Mouse (Mus musculus) 3T3-L1 (cell line): ENCODE measurements around the gene Nol9.
"Not testable (repeated sequence)": the region's sequence is repeated elsewhere in the genome, so short reads cannot be mapped to it uniquely, and the experiment has no call there.

ENCODE experiments used
- DNase-seq: peaks from one replicate; pipeline ENCODE4 v3.0.0-alpha.2; 2015; ENCODE audit warnings: low read depth, low spot score

The Nol9 gene

DNA sequence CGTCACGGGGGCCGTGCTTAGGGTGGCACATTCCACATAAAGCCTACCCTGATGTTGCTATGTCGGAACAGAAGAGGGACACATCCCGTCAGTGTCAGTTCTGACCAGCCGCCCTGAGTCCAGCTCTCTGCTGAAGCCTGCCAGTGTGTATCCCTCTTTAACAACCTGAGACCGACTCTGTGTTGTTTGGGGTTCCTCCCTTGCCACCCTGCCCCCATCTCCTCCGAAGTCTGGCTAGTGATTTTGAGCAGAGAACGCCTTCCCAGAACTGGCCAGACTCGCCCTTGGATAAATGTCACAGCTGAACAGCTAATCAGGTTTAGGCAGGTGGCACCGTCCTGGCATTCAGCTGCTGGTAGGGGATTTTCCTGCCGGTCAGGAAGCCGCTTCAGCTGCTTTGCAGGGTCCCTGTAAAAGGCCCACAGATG is 28.4 kb upstream of the Nol9 start:
- no peak for DNase-seq

- DNase-seq, result no peak
These were observed 27.9 kb upstream of the Nol9 start for GRCm38 (mm10) chr4:152011171-152011760.

GRCm38 (mm10) chr4:152012109-152012508 is 27.0 kb upstream of the Nol9 start:
- no peak for DNase-seq

DNA sequence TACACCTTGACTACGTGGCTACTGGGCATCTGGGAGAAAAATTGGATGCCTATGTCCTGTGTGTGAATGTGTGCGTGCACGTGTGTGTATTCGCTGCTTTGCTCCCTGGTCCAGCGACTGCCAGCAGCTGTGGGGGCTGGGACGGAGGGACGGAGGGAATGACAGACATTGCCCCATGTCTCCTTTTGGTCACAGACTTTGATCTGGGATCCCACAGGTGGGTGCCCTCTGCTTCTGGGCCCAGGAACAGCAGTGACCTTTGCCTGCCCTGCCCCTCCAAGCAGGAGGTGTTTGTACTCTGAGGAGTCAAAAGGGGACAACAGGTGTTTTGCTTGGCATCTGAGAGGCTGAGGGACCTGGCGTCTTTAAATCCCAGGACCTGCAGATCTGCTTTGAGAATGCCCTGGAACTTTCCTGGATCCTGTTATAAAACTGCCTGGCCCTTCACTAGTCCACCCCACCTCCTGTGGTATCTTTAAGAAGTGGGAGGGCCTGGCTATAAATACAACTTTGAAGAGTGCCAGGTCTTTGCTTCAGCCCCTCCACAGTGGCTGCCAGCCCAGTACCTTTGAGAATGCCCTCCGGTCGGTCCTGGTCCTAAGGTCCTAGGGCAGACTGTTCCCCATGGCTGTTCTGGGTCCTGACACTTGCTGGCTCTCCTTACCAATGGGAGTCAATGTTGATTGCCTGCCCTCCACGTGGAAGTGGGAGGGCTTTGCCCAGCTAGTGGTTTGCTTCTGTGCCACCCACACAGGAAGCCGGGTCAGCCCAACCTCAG is 25.9 kb upstream of the Nol9 start:
- no peak for DNase-seq

GRCm38 (mm10) chr4:152019073-152019472 is 20.0 kb upstream of the Nol9 start:
- no peak for DNase-seq

DNA sequence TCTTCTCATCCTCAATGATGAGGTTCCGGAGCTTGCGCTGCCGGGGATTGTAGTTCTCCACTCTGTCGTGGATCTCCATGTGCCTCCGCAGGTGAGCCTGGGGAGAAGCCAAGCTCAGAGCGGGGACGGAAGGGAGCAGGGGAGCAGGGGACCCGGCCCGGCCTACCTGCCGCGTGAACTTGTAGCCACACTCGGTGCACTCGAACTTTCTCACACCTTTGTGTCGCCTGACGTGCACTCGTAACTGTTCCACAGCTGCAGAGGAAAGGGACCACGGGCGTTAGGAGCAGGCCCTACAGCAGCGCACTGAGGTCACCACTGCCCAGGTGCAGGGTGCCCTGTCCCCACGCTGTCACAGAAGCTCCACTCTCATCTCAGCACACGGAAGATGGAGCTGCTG is 19.1 kb upstream of the Nol9 start:
- no peak for DNase-seq

DNA sequence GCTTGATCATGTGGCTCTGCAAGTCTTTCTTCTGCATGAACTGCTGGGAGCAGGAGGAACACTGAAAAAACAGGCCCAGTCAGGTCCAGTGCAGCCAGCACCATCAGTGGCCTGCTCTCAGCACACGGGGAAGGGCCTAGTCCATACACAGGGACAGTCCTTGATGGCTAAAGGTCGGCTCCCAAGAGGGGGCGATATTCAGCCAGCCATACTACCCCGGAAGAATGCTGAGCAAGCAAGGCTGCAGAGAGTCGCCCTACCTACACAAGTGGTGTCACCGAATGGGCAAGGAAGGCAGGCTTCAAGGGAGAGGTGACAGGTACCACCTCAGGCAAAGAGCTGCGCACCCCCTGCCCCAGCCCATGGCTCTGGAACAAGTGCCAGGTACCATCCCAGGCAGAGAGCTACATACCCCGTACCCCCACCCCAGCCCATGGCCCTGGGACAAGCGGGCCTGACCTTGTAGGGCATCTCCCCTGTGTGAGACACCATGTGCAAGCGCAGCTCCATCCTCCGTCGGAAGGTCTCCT is 17.5 kb upstream of the Nol9 start:
- no peak for DNase-seq

DNA sequence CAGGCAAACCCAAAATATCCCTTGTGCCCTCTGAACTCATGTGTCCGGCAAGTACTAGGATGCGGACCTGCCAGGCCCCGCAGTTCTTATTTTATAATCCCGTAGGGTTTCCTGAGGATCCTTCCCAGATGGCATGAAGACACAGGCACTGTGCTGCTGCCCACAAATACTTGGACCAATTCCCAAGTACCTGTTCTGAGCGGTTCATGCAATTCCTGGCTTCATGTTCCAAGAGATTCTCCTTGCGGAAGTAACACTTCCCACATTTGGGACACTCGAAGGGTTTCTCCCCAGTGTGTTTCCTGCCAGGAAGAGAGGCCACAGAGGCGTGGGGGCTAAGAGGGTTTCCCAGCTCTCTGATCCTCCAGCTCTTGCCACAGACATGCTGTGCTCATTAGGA is 16.6 kb upstream of the Nol9 start:
- DNase-seq, result no peak

GRCm38 (mm10) chr4:152024525-152024924 is 14.6 kb upstream of the Nol9 start:
- no peak for DNase-seq

DNA sequence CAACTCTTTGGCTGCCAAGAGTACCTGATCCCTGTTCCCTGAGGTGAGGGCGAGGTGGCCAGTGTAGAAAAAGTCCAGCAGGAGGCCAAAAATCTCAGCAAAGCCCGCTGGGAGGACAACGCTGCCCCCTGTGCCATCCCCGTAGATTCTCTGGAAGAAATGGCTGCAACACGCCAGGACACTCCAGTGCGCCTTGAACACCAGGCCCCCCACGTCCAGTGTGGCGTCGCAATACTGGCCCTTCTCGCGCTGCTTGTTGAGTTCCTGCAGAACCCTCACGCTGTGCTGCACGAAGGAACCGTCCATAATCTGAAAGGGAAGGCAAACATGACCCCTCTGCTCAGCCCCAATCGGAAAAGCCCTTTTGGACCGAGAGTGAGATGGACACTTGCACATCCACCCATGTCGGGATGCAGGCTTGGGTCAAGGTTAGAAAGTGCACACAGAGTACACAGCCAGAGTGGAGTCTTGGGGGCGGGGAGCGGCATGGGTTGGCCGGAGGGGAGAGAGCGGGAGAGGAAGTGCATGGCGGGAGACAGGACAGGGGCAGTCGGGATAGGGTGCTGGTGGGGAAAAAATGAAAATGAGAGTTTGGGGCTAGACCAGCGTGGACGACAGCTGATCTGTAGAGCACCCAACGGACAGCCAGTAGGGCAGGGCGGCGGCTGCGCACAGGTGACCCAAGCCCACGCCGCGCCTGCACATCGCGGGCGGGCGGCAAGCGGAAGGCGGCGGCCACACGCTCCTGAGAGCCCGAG is 12.2 kb upstream of the Nol9 start:
- DNase-seq, result peak; percentile 51

DNA sequence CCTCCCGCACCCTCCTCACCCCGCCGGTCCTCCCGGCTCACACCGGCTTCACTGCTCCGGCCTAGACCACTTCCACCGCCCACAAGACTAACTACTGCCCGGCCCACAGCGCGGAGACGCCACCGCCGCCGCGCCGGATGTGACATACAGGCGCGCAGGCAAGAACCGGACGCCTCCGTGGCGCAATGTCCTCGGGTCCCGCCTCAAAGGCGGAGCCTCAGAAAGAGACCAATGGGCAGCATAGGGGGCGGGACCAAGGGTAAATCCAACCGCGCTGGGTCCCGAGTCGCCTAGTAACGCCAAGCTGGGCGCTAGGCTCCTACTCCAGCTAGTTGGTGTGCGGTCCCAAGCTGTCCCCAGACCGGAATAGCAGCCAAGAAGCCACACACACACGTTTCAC is 11.6 kb upstream of the Nol9 start, which contains the start of gene Zbtb48:
Gene Zbtb48, minus strand, starts transcription at position 148 of the 400 bp plus-strand sequence.
- DNase-seq, result peak; percentile 96

- DNase-seq, result no peak
These were observed 10.7 kb upstream of the Nol9 start for GRCm38 (mm10) chr4:152028456-152028855.

DNA sequence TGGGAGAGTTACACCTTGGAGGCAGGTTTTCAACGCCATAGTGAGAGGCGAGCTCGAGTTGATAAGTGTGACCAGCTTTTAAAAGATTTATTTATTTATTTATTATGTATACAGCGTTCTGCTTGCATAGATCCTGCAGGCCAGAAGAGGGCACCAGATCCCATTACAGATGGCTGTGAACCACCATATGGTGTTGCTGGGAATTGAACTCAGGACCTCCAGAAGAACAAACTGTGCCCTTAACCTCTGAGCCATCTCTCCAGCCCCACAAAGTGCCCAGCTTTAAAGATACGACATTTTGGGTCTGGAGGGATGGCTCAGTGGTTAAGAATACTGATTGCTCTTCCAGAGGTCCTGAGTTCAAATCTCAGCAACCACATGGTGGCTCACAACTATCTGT is 10.0 kb upstream of the Nol9 start:
- DNase-seq, result peak; percentile 32

DNA sequence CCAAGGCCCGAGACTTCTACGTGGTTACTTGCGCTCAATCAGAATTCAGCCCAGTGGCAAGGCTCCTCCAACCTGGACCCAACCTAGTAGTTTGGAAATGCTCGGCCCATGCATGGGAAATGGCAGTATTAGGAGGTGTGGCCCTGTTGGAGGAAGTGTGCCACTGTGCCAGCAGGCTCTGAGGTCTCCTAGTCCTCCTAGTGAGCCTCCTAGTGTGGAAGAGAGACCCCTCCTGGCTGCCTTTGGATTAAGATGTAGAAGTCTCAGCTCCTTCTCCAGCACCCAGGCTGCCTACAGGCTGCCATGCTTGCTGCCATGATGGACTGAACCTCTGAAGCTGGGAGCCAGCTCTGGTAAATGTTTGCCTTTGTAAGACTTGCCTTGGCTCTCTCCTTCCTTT is 9.1 kb upstream of the Nol9 start:
- peak; percentile 37 for DNase-seq

DNA sequence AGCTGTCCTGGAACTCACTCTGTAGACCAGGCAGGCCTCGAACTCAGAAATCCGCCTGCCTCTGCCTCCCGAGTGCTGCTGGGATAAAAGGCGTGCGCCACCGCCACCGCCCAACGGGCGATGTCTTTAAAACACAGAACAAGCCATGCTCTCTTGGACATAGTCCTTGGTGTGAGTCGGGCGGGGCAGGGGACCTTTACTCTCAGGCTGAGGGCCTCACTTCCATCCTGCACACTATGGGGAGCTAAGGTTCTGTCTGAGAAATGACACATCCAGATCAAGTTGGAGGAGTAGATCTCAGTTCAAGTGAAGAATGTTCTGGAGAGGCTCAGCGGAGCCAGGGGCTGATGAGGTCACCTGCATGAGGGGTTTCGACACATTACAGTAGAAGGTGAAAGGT is 6.2 kb upstream of the Nol9 start:
- DNase-seq, result no peak

GRCm38 (mm10) chr4:152036464-152036863 is 2.7 kb upstream of the Nol9 start:
- not testable (repeated sequence) for DNase-seq

GRCm38 (mm10) chr4:152038225-152038984 is 716 bp upstream of the Nol9 start, which contains the start of gene Tas1r1:
Gene Tas1r1, minus strand, starts transcription at chr4:152038568.
- DNase-seq, result peak; percentile 17

- DNase-seq, result no peak
These were observed 750 bp downstream of the Nol9 start for GRCm38 (mm10) chr4:152039831-152040310.

DNA sequence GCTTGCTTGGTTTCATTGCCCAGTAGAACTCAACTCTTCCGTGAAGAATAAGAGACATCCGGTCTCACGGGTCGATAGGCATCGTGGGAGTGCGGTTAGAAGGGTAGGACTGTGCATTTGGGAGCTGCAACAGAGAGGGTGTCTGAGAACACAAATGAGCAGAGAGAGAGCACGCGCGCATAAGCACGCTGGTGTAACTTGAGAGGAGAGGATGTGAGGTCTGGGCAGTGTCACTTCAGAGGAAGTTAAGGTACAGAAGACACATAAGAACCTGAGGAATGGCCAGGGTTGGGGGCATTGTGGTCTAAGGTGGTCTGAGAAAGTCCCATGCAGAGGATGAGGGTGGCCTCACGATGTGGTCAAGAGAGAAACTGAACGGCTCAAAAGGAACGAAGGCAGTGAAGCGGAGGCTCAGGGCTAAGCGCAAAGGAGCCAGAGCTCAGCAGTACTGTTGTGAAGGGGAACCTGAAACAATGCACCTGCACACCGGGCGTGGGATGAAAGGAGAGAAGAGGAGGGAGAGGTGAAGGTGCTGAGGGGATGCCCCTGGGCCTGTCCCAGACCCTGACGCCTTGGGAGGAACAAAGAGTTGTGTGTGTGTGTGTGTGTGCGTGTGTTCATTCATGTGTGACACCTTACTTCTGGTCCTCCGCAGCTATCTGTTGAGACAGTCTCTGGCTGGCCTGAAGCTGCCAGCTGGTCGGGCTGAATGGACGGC is 3.0 kb downstream of the Nol9 start:
- DNase-seq, result no peak

DNA sequence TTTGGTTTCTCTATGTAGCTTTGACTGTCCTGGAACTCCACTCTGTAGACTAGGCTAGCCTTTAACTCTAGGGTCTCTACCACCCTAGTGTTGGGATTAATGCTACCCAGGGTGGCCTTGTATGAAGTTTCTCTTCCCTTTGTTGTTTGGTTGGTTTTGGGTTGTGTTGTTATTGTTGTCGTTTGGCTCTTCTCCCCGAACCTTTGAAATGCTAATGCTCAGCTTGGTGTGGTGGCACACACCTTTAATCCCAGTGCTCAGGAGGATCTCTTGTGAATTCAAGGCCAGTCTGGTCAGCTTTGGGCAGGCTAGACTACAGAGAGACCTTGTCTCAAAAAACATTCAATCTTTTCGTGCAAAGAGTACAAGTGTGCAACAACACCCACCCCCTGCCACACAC is 4.0 kb downstream of the Nol9 start:
- no peak for DNase-seq

DNA sequence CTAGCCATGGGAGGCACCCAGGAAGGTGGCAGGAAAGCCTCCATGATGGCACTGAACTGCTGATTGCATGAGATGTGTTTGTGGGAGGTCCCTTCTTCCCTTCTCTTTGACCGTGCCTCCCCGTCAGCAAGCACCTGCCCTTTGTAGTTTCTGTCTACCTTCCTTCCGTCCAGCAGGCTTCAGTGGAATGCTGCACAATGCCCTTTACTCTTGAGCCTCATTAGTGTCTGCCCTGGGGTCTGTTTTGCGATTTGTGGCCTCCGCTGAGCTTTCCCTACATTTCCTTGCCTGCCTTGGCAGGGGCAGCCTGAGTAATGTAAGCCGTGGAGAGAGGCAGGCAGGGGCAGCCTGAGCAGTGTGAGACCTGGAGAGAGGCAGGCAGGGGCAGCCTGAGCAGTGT is 5.5 kb downstream of the Nol9 start:
- no peak for DNase-seq
